25 mouse cellular contexts compared by ENCODE assay signal in genomic region chr17:35318671-35319070, GRCm38 (mm10). TPM values are rescaled to one million over a fixed set of nuclear protein-coding genes. Genes with fewer than 3 reads are reported as not detected.
"Had no signal": no experiment of that assay in that cellular context is flagged by ENCODE, and none has a peak within 500 bp of the region (broad histone marks: within the 10 kb centered on the region; RNA-seq: fewer than 3 reads in every experiment).

No protein-coding gene starts in this region.

- H3K4me1 ChIP-seq: liver, embryonic 12.5 days; liver, embryonic 15.5 days had no signal

- H3K4me3 ChIP-seq: intestine, embryonic 15.5 days; kidney, embryonic 15.5 days; limb, embryonic 10.5 days; limb, embryonic 13.5 days; liver, embryonic 12.5 days; liver, embryonic 15.5 days; lung, embryonic 15.5 days; megakaryocyte, embryonic 14.5 days; midbrain, embryonic 10.5 days; midbrain, embryonic 13.5 days; myocyte; neural tube, embryonic 13.5 days had no signal

- ATAC-seq: intestine, embryonic 15.5 days; liver, embryonic 12.5 days; midbrain, embryonic 13.5 days; midbrain, embryonic 16.5 days had no signal

- DNase-seq: kidney, adult 11 months; kidney, adult 8-10 months; kidney, postnatal 14 days; kidney, postnatal 4 days; liver; lung, adult 18-20 months; lung, postnatal 10 days; lung, postnatal 36 days; retina, postnatal 1 day; right cerebral cortex, postnatal 25 days; spleen, adult 18-20 months had no signal

- H3K4me2 ChIP-seq: intestine, embryonic 15.5 days; kidney, embryonic 15.5 days; limb, embryonic 13.5 days; liver, embryonic 12.5 days; liver, embryonic 15.5 days; lung, embryonic 15.5 days; midbrain, embryonic 13.5 days; neural tube, embryonic 13.5 days had no signal

- H3K36me3 ChIP-seq: intestine, embryonic 15.5 days; kidney, embryonic 15.5 days; limb, embryonic 10.5 days; limb, embryonic 13.5 days; liver, embryonic 12.5 days; liver, embryonic 15.5 days; lung, embryonic 15.5 days; midbrain, embryonic 10.5 days; midbrain, embryonic 13.5 days; neural tube, embryonic 13.5 days had no signal

- H3K9ac ChIP-seq: intestine, embryonic 15.5 days; kidney, embryonic 15.5 days; limb, embryonic 13.5 days; liver, embryonic 12.5 days; liver, embryonic 15.5 days; lung, embryonic 15.5 days; midbrain, embryonic 13.5 days; neural tube, embryonic 13.5 days had no signal

- H3K27ac ChIP-seq: intestine, embryonic 15.5 days; kidney, embryonic 15.5 days; limb, embryonic 10.5 days; limb, embryonic 13.5 days; liver, embryonic 12.5 days; liver, embryonic 15.5 days; lung, embryonic 15.5 days; midbrain, embryonic 10.5 days; midbrain, embryonic 13.5 days; neural tube, embryonic 13.5 days had no signal

- H3K9me3 ChIP-seq: intestine, embryonic 15.5 days; kidney, embryonic 15.5 days; limb, embryonic 10.5 days; limb, embryonic 13.5 days; liver, embryonic 12.5 days; liver, embryonic 15.5 days; lung, embryonic 15.5 days; megakaryocyte, embryonic 14.5 days; midbrain, embryonic 10.5 days; midbrain, embryonic 13.5 days; neural tube, embryonic 13.5 days had no signal

RNA-seq across cellular contexts. Expression of gene H2-Q1, which starts 1.5 kb away (rescaled TPM):
- polyA plus RNA-seq: kidney, embryonic 15.5 days; limb, embryonic 10.5 days; midbrain, embryonic 10.5 days; testis, adult 2 months had no signal
